Mouse (Mus musculus): ENCODE results near the gene B230104I21Rik.

Gene B230104I21Rik

DNA sequence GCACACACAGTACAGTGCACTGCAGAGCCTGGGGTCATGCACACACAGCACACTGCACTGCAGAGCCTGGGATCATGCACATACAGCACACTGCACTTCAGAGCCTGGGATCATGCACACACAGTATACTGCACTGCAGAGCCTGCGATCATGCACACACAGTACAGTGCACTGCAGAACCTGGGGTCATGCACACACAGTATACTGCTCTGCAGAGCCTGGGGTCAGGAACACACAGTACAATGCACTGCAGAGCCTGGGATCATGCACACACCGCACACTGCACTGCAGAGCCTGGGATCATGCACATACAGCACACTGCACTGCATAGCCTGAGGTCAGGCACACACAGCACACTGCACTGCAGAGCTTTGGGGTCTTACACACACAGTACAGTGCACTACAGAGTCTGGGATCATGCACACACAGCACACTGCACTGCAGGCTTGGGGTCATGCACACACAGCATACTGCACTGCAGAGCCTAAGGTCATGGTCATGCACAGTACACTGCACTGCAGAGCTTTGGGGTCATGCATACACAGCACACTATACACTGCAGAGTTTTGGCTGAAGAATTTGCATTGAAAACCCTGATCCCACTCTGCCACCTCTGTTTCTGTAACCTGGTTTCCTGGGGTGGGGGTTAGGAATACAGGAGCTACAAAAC, 23.6 kb upstream of the B230104I21Rik start:
- TF ChIP-seq NANOG (IDR thresholded peaks at IDR 0.05; ENCODE audit: borderline replicate concordance, low read length), result no peak
- no peak for TF ChIP-seq POU5F1 (IDR thresholded peaks at IDR 0.05; ENCODE audit: borderline replicate concordance, low read length)
- no peak for TF ChIP-seq CTCF (conservative IDR thresholded peaks at IDR 0.05; ENCODE audit: low read length)
- no peaks in the 10 kb centered on the region for H3K36me3 ChIP-seq (ENCODE audit: insufficient read depth, low read length)
- H3K4me1 ChIP-seq (replicated peaks; ENCODE audit: low read depth, low read length), result 0 out of 2 replicates have a peak, but pooled peaks cover 3% of the 10 kb centered on the region
- H3K4me3 ChIP-seq (replicated peaks; ENCODE audit: low read length), result no peak overlapping the region
- H3K27me3 ChIP-seq (ENCODE audit: insufficient read depth, low read length), result peaks cover 17% of the 10 kb centered on the region; the same call in 1 of the 2 replicates
- no peaks in the 10 kb centered on the region for H3K9me3 ChIP-seq (ENCODE audit: low read length)

DNA sequence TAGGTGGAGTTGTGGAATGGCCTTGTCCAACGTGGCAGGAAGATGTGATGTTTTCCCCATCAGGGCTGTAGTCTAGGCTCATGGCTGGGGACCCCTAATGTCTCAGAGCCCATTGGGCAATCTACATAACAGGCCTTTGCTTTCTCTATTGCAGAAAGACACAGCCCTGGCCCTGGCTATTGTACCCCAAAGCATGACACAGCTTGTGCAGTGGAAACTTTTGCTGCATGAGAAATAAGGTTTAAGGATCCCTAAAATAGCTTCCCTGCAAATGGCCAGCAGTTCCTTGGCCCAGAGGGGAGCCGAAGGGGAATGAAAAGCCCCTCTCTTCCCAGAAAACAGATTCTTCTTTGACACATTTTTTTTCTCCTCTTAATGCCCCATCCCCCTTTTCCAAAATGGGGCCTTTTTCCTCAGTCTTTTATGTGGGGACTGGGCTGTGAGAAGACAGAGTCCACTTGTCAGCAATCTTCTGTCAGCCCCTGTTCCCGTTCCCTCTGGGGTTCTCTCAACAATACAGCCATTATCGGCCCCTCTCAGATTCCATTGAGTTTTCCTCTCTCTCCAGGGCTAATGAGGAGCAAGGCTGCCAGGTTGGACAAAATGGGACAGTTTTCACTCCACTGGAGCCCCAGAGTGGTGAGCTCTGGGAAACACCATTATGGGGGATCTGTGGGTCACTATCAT, 22.8 kb upstream of the B230104I21Rik start:
- no peak for TF ChIP-seq POU5F1 (IDR thresholded peaks at IDR 0.05; ENCODE audit: borderline replicate concordance, low read length)
- no peak for TF ChIP-seq NANOG (IDR thresholded peaks at IDR 0.05; ENCODE audit: borderline replicate concordance, low read length)
- Histone ChIP-seq H3K4me1 (replicated peaks; ENCODE audit: low read depth, low read length) (0 out of 2 replicates have a peak, but pooled peaks cover 6% of the 10 kb centered on the region), H3K27me3 (ENCODE audit: insufficient read depth, low read length) (peaks cover 21% of the 10 kb centered on the region), H3K9me3 (ENCODE audit: low read length) (no peaks in the 10 kb centered on the region), H3K4me3 (replicated peaks; ENCODE audit: low read length) (no peak overlapping the region), H3K36me3 (ENCODE audit: insufficient read depth, low read length) (no peaks in the 10 kb centered on the region)

DNA sequence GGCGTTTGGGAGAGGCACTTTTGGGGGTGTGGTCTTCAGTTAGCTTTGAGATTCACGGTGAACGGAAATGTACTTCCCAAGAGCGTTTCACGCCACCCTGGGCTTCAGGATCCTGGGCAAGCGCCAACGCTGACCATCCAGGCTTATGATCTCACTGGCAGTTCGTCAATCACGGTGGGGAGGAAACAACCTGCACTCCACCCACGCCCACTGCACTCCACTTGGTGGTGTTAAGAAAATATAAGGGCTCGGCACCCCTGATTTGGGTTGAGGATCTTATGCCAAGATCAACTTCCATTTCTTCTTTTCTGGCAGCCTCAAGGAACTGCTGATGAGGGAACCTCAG, 22.3 kb upstream of the B230104I21Rik start:
- Histone ChIP-seq H3K9me3 (ENCODE audit: low read length) (no peaks in the 10 kb centered on the region), H3K36me3 (ENCODE audit: insufficient read depth, low read length) (no peaks in the 10 kb centered on the region), H3K4me3 (replicated peaks; ENCODE audit: low read length) (no peak overlapping the region), H3K4me1 (replicated peaks; ENCODE audit: low read depth, low read length) (0 out of 2 replicates have a peak, but pooled peaks cover 6% of the 10 kb centered on the region), H3K27me3 (ENCODE audit: insufficient read depth, low read length) (peaks cover 21% of the 10 kb centered on the region)
- TF ChIP-seq POU5F1 (IDR thresholded peaks at IDR 0.05; ENCODE audit: borderline replicate concordance, low read length) (no peak), NANOG (IDR thresholded peaks at IDR 0.05; ENCODE audit: borderline replicate concordance, low read length) (no peak), CTCF (conservative IDR thresholded peaks at IDR 0.05; ENCODE audit: low read length) (no peak)

DNA sequence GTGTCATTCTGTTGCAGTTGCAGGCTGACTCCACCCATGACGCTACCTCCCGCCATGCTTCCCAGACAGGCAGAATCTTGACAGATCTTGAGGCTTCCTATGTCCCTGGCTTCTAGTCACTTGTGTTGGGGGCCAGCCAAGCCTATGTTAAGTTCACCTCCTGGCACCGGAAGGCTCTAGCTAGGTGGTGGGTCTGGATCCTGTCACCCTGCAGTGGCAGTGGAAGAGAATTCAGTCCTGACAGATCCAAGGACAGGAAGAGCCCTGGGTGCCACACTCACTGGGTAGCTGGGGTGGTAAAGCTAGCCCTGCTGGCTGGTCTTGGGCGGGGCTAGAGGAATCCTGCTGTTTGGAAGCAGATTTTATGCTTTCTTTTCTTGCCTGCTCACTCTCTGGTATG, 10.5 kb upstream of the B230104I21Rik start:
- no peak for TF ChIP-seq CTCF (conservative IDR thresholded peaks at IDR 0.05; ENCODE audit: low read length)
- TF ChIP-seq POU5F1 (IDR thresholded peaks at IDR 0.05; ENCODE audit: borderline replicate concordance, low read length), result no peak
- TF ChIP-seq NANOG (IDR thresholded peaks at IDR 0.05; ENCODE audit: borderline replicate concordance, low read length), result no peak
- Histone ChIP-seq H3K27me3 (ENCODE audit: insufficient read depth, low read length) (peaks cover 52% of the 10 kb centered on the region), H3K36me3 (ENCODE audit: insufficient read depth, low read length) (no peaks in the 10 kb centered on the region), H3K4me3 (replicated peaks; ENCODE audit: low read length) (no peak overlapping the region), H3K9me3 (ENCODE audit: low read length) (no peaks in the 10 kb centered on the region), H3K4me1 (replicated peaks; ENCODE audit: low read depth, low read length) (peaks cover 29% of the 10 kb centered on the region)

GRCm38 (mm10) chr4:154328431-154328830, 7.5 kb upstream of the B230104I21Rik start:
- H3K9me3 ChIP-seq (ENCODE audit: low read length), result no peaks in the 10 kb centered on the region
- TF ChIP-seq NANOG (IDR thresholded peaks at IDR 0.05; ENCODE audit: borderline replicate concordance, low read length) (no peak), POU5F1 (IDR thresholded peaks at IDR 0.05; ENCODE audit: borderline replicate concordance, low read length) (no peak), CTCF (conservative IDR thresholded peaks at IDR 0.05; ENCODE audit: low read length) (no peak)
- peaks cover 42% of the 10 kb centered on the region for H3K4me1 ChIP-seq (replicated peaks; ENCODE audit: low read depth, low read length)
- no peaks in the 10 kb centered on the region for H3K36me3 ChIP-seq (ENCODE audit: insufficient read depth, low read length)
- H3K4me3 ChIP-seq (replicated peaks; ENCODE audit: low read length), result peak overlapping the region; percentile 60
- peaks cover 42% of the 10 kb centered on the region for H3K27me3 ChIP-seq (ENCODE audit: insufficient read depth, low read length)

DNA sequence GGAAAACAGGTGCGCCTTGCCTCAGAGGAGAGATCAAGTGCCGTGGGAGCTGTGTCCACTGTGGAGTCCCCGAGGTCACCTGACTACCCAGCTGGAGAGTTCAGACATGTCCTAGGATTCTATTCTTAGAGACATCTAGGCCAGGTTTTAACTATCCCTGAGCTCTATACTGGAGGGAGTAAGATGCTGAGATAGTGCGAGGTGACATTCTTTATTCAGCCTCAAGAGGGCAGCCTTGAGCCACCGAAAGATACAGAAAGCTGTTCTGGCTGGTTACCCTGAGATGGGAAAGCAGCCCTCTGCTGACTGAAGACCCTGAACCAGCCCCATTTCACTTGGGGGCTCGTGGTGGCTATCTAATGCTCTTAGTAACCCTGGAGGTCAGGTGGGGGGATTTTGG, 7.1 kb upstream of the B230104I21Rik start:
- H3K4me3 ChIP-seq (replicated peaks; ENCODE audit: low read length), result peak overlapping the region; percentile 60
- TF ChIP-seq POU5F1 (IDR thresholded peaks at IDR 0.05; ENCODE audit: borderline replicate concordance, low read length) (no peak), NANOG (IDR thresholded peaks at IDR 0.05; ENCODE audit: borderline replicate concordance, low read length) (no peak), CTCF (conservative IDR thresholded peaks at IDR 0.05; ENCODE audit: low read length) (peak; percentile 89)
- H3K27me3 ChIP-seq (ENCODE audit: insufficient read depth, low read length), result peaks cover 44% of the 10 kb centered on the region
- H3K36me3 ChIP-seq (ENCODE audit: insufficient read depth, low read length), result no peaks in the 10 kb centered on the region
- peaks cover 43% of the 10 kb centered on the region for H3K4me1 ChIP-seq (replicated peaks; ENCODE audit: low read depth, low read length)
- no peaks in the 10 kb centered on the region for H3K9me3 ChIP-seq (ENCODE audit: low read length)

DNA sequence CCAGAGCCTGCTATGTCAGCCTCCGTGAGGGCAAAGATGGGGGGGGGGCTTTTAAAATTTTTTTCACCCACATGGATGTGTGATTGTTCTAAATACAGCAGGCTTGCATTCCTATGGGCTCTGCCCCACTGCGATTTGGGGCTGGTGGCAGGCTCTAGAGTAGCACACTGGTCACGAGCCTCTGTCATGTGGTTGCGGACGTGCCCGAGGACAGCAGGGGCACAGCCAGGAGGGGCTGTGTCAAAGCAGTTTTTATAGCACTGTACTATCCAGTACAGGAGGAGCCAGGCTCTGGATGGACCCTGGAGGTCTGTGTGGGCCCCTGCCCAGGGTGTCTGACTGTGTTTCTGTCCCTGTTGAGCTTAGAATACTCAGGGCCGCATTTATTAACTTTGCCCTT, 5.9 kb upstream of the B230104I21Rik start:
- no peaks in the 10 kb centered on the region for H3K36me3 ChIP-seq (ENCODE audit: insufficient read depth, low read length)
- H3K4me3 ChIP-seq (replicated peaks; ENCODE audit: low read length), result no peak overlapping the region
- no peaks in the 10 kb centered on the region for H3K9me3 ChIP-seq (ENCODE audit: low read length)
- H3K4me1 ChIP-seq (replicated peaks; ENCODE audit: low read depth, low read length), result peaks cover 50% of the 10 kb centered on the region
- TF ChIP-seq POU5F1 (IDR thresholded peaks at IDR 0.05; ENCODE audit: borderline replicate concordance, low read length), result no peak
- TF ChIP-seq NANOG (IDR thresholded peaks at IDR 0.05; ENCODE audit: borderline replicate concordance, low read length), result no peak
- TF ChIP-seq CTCF (conservative IDR thresholded peaks at IDR 0.05; ENCODE audit: low read length), result no peak
- H3K27me3 ChIP-seq (ENCODE audit: insufficient read depth, low read length), result peaks cover 54% of the 10 kb centered on the region

GRCm38 (mm10) chr4:154331271-154331670, 4.7 kb upstream of the B230104I21Rik start:
- H3K9me3 ChIP-seq (ENCODE audit: low read length), result no peaks in the 10 kb centered on the region
- TF ChIP-seq CTCF (conservative IDR thresholded peaks at IDR 0.05; ENCODE audit: low read length), result no peak
- TF ChIP-seq POU5F1 (IDR thresholded peaks at IDR 0.05; ENCODE audit: borderline replicate concordance, low read length), result no peak
- no peak for TF ChIP-seq NANOG (IDR thresholded peaks at IDR 0.05; ENCODE audit: borderline replicate concordance, low read length)
- no peak overlapping the region; the same call in 1 of the 2 replicates for H3K4me3 ChIP-seq (replicated peaks; ENCODE audit: low read length)
- peaks cover 57% of the 10 kb centered on the region for H3K4me1 ChIP-seq (replicated peaks; ENCODE audit: low read depth, low read length)
- peaks cover 55% of the 10 kb centered on the region for H3K27me3 ChIP-seq (ENCODE audit: insufficient read depth, low read length)
- no peaks in the 10 kb centered on the region for H3K36me3 ChIP-seq (ENCODE audit: insufficient read depth, low read length)

Data from E14TG2a.4 (cell line).